Mouse (Mus musculus) thymus, adult 18-20 months (tissue): ENCODE results near the gene Olfr1253.

Source experiments
- DNase-seq, 2 experiments: peaks; one replicate each; pipeline ENCODE4 v3.0.0; 2022; ENCODE audit warnings: mixed read lengths in 2 of 2

The Olfr1253 gene

GRCm38 (mm10) chr2:89756990-89757389 is at the start of gene Olfr1253:
Olfr1253 (minus strand) TSS chr2:89757090.
- no peak for DNase-seq

- no peak for DNase-seq
Measured at GRCm38 (mm10) chr2:89799583-89799982, 42.7 kb upstream of the Olfr1253 start.

GRCm38 (mm10) chr2:89793519-89793918 is 36.6 kb upstream of the Olfr1253 start, which contains the start of gene Olfr1254:
Olfr1254 (minus strand) TSS chr2:89793619.
- DNase-seq, result no peak

- DNase-seq, result no peak
Measured at GRCm38 (mm10) chr2:89724912-89725311, 32.0 kb downstream of the Olfr1253 start, which contains the start of gene Olfr1252. Olfr1252 (minus strand) TSS chr2:89725012.
